Mouse (Mus musculus) left cerebral cortex, adult 9 months (tissue): ENCODE measurements at regions not wholly inside any gene's neighbourhood (a gene's known extent, or its start where the extent isn't known, plus 50 kb on each side); places are given as distances from the start of the nearest gene placed in this dataset.

Experiments
- DNase-seq, 2 experiments: peaks; one replicate each; pipeline ENCODE4 v3.0.0; 2022; ENCODE audit warnings: low spot score in 2 of 2

GRCm38 (mm10) chr8:8391321-8391720 is 269.7 kb downstream of the Efnb2 start:
- DNase-seq, result peak in 1 of 2 experiments; percentile 27

DNA sequence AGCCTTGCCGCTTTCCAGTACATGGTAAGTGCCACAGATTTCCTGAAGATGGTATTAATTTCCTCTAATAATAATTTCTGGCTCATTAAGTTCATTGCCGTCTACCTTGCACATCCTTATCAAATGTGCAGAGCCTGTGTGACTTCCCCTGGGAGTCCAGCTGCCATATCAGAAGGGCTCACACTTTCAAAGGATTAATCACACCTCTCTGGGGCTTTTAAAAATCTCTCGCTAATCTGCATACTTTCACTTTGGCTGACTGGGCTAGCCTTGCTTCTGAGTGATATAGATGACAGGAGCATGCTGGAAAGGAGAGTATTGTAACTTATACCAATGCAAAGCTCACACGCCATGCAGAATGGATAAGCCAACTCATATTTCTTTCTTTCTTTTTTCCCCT is 282.8 kb downstream of the Efnb2 start:
- DNase-seq, result no peak

GRCm38 (mm10) chr8:8376791-8377190 is 284.3 kb downstream of the Efnb2 start:
- DNase-seq, result no peak

GRCm38 (mm10) chr8:8376379-8376778 is 284.7 kb downstream of the Efnb2 start:
- no peak for DNase-seq

GRCm38 (mm10) chr8:8367282-8367871 is 293.7 kb downstream of the Efnb2 start:
- DNase-seq, result no peak

- DNase-seq, result no peak
Measured at GRCm38 (mm10) chr8:8361941-8362537, 299.0 kb downstream of the Efnb2 start.

DNA sequence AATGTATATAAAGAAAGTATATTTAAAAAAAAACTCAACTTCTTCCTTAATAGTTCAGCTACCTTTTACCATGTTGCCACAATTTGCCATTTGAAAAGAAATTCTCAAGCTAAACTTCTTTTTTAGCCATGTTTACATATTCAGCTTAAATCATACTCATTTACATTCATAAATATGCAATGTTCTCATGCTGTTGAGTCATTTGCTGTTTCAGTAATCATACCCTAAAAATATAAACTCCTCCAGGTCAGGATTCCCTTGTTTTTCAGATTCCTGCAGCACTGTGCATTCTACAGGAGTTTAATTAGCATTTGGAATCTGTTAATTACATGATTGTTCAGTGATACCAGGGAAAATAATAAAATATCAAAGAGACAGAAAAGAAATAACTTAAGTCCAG is 300.5 kb downstream of the Efnb2 start:
- DNase-seq, result no peak

GRCm38 (mm10) chr8:8354977-8355376 is 306.1 kb downstream of the Efnb2 start:
- DNase-seq, result no peak

- DNase-seq, result no peak
Measured at GRCm38 (mm10) chr8:8344661-8345060, 316.4 kb downstream of the Efnb2 start.

DNA sequence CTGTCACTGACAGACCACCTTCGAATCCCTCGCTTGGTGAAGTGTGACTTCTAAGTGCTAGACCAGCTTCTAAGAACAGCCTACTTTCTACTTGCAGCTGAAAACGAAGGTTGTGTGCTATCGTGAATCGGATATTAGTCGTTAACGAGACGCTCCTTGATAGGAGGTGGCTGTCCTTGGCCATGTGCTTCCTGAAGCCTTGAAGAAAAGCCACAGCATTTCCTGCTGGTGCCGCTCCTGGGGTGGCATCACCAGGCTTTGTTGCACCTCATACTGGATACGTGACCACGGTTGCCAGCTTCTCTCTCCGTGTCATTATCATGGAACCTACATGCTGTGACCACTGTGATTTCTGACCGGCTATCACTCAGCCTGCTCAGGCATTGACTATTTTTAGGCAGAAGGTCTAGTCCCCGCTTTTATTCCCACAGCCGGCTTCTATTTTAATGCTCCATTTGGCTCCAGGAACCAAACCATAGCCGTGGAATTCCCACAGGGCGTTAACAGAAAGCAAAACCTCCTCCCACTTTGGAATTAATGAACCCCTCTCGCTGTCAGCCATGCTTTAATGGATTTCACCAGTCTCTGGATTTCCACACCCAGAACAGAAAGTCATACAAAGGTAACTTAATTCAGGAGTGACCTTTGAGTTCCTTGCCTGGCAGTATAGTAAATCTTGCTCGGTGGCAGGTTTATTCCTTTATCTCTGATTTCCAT is 325.6 kb downstream of the Efnb2 start:
- DNase-seq, result no peak

GRCm38 (mm10) chr8:8334515-8334914 is 326.5 kb downstream of the Efnb2 start:
- no peak for DNase-seq

DNA sequence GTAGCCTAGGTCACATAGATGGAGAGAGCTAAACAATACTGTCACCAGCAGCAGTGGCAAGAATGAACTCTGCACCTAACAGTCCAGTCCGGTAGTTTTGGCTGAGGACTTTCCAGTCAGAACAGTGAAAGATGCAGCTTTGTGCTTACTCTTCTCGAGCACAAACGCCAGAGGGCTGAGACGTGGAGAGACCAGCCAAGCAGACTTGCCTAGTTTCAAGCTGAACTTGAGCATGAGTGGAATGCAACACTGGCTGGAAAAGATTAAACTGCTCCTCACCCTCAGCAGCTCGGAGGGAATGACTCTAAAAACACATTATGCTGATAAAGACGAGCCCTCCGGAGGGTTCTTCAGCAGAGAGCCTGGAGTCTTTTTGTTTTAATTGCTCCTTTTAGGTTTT is 329.8 kb downstream of the Efnb2 start:
- no peak for DNase-seq

DNA sequence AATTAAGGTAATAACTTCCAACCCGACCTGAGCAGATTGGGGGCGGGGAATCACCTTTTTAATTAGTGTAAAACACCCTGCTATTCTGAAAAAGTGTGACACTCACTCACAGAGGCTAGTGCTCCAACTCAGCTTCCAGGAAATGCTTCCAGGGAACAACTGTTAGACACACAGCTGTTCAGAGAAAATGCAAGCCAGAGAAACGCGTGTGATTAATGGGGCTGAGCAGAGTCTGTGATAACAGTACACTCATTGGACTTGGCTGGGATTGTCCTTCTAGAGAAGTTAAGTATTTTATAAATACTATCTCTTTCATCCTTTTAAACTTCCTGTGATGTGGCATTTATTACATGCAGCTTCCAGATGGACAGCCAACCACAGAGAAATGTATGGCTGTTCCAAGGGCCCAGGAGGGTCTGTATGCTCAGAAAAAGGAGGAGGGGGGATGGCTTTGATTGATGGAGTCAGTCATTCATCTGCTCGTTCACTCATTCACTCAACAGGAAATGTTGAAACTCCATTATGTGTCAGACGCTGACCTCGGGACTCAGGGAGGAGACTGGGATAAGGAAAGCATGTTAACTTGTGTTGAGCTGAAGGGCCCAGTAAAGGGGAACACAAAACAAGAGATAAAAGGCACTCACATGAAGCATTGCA is 332.9 kb downstream of the Efnb2 start:
- no peak for DNase-seq

DNA sequence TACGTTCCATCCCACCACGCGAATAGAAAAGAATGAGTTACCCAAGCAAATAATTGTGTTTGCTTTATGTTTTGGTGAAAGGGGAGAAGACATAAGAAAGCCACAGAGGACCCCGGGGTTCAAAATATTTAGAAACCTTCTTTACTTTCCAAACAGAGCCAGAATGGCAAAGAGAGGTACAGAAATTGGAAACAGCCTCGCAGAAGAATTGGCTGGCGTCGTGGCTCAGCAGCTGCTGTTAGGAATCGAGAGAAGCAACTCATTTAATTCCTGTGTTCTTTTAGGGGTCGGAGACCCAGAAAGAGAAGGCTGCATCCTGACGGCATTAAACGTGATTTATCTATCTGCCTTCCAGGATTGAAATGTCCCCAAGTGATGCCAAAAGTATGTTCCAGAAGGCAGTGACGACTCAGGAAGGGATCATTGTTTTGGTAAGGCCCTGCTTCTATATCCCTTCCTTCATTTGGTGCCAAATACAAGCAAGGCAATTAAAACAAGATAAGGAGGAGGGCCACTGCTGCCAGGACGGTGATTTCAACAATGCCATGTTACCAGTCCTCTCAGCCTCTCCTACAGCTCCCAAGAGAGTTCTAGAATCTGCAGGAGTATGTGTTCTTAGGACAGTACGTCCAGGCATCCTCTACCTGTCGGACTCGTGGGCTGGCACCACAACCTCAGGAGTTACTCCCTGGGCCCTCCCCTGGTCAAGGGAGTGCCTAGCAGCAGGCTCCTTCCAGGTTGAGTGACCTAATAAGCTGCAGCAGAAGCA is 334.8 kb downstream of the Efnb2 start:
- DNase-seq, result no peak

- no peak for DNase-seq
Measured at GRCm38 (mm10) chr8:8325420-8325819, 335.6 kb downstream of the Efnb2 start.

GRCm38 (mm10) chr8:8324520-8324919 is 336.5 kb downstream of the Efnb2 start:
- no peak for DNase-seq

GRCm38 (mm10) chr8:8308253-8308652 is 352.8 kb downstream of the Efnb2 start:
- no peak for DNase-seq

GRCm38 (mm10) chr8:8307487-8307886 is 353.6 kb downstream of the Efnb2 start:
- no peak for DNase-seq

DNA sequence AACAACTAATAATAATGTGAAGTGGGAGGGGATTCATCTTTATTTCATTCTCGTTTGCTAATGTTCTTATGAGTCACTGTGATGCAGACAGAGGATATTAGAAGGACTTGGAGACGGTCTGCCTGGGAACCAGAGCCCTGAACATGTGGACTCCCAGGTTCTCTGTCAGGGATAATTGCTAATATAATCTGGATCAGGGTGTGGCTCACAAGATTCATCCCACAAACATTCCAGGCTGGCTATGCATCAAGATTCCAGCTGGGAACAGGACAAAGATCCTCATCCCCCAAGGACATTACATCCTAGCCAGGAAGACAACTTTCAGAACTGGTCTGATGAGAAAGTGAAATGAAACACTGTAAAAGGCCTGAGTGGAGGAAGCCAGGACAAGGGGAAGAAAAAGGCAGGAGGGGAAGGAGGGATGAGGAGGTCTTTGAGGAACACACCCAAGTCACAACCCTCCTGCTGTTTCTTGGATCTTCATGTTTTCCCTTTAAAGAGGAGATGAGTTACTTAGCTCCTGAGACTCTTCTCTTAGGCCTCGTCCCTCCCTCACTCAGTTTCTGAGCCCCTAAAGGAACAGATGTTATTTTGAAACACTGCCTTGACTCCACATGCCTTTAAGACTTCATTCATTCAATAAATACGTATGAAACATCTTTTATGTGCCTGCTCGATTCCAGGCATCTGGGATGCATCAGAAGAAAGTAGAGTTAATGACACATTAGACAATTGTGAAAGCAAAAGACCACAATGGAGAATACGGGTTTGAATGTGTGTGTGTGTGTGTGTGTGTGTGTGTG is 360.9 kb downstream of the Efnb2 start:
- DNase-seq, result no peak

- DNase-seq, result no peak
Measured at GRCm38 (mm10) chr8:8292577-8293247, 368.3 kb downstream of the Efnb2 start.

DNA sequence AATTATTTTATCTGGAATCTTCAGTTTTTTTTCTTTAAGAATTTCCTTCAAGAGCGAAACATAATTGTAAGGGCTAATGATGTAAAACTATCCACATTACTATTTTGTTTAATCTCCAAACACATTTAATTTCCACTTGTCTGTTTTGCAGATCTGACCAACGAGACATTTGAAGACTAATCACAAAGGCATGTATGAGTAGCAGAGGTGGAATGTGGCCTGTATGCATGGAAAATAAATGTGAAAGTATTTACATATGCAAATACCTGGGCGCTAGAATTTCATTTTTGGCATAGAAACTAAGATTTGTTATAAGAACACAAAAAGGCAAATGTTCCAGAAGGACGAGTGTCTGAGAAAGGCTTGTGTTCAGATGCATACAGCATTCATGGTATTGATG is 375.2 kb downstream of the Efnb2 start:
- no peak for DNase-seq
